Mouse (Mus musculus): ENCODE data around the gene Gnptg. TPM values are rescaled to one million over a fixed set of nuclear protein-coding genes. Genes with fewer than 3 reads are reported as not detected.
"Not testable (repeated sequence)": the region's sequence is repeated elsewhere in the genome, so short reads cannot be mapped to it uniquely, and the experiment has no call there.

Gnptg gene
- total and polyA plus RNA-seq, 2 experiments from 2014 or later: 89.2 to 128 TPM

DNA sequence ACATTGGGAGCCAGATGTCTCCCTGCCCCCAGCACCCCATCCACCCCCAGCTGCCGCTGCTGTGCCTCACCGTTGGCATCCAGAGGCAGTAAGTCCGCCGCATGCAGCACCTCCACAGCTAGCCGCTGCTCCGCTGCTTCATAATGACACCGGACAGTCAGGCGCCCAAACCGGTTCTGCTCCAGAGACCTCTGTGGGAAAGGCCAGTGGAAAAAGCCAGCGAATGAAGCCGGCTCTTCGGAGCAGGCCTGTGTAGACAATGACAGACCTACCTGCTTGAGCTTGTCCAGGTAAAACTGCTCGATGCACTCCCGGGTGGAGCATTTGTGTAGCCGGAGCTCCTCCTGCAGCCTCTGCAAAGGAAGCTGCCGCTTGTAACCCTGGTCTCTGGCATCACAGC is 4.3 kb upstream of the Gnptg start:
- no peak overlapping the region for H3K4me2 ChIP-seq (ENCODE audit: low read depth, low read length)
- ATAC-seq (no peak), DNase-seq (ENCODE audit: low spot score) (no peak)
- WGBS: 87% methylated on average over 16 of the region's 16 CpGs
- H3K4me1 ChIP-seq (ENCODE audit: insufficient read depth, low read length): peaks cover 9% of the 10 kb centered on the region
- no peak overlapping the region for H3K9ac ChIP-seq (replicated peaks; ENCODE audit: low read length)
- H3K36me3 ChIP-seq (ENCODE audit: insufficient read depth, low read length): peaks cover 13% of the 10 kb centered on the region
- H3K9me3 ChIP-seq (ENCODE audit: low read length): no peaks in the 10 kb centered on the region
- no peak overlapping the region for H3K4me3 ChIP-seq (ENCODE audit: low read length)
- H3K27me3 ChIP-seq (ENCODE audit: insufficient read depth, low read length): no peaks in the 10 kb centered on the region
- H3K27ac ChIP-seq: no peak overlapping the region
- TF ChIP-seq CTCF (IDR thresholded peaks at IDR 0.05; ENCODE audit: low read depth): no peak

DNA sequence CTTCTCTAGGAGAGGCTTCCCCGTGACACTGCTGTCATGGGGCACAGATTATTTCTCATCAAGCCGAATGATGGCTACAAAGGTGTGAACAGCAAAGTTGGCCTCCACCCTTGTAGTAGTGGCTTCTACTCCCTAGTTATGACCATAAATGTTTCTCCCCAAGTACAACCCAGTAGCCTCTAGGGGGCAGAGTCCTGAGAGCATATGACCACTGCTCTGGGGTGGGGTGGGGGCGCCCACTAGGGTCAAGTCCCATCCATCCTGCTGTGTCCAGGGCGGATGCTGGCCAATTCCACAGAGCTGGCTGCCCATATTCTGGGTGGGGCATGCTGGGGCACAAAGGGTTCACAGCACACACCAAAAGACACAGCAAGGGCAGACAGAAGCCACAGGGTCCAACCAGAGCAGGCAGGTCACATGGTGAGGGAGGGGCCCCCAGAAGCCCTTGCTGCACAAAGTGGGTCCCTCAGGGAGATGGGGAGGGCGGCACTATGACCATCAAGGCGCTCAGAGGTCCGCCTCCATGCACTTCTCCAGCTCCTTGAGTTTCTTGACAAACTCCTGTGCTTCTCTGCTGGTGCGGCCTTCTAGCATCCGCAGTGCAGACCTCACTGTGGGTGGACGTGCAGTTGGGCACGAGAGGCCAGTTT is 3.3 kb upstream of the Gnptg start:
- Histone ChIP-seq H3K4me2 (ENCODE audit: low read depth, low read length) (no peak overlapping the region), H3K9ac (replicated peaks; ENCODE audit: low read length) (no peak overlapping the region), H3K27me3 (ENCODE audit: insufficient read depth, low read length) (no peaks in the 10 kb centered on the region), H3K4me3 (ENCODE audit: low read length) (no peak overlapping the region), H3K4me1 (ENCODE audit: insufficient read depth, low read length) (peaks cover 12% of the 10 kb centered on the region), H3K9me3 (ENCODE audit: low read length) (no peaks in the 10 kb centered on the region), H3K36me3 (ENCODE audit: insufficient read depth, low read length) (peaks cover 13% of the 10 kb centered on the region), H3K27ac (no peak overlapping the region)
- ATAC-seq (peak; percentile 15; the same call in 1 of the 2 replicates), DNase-seq (ENCODE audit: low spot score) (no peak)
- WGBS: 83% methylated on average over 11 of the region's 11 CpGs
- peak; percentile 42 for TF ChIP-seq CTCF (IDR thresholded peaks at IDR 0.05; ENCODE audit: low read depth)

DNA sequence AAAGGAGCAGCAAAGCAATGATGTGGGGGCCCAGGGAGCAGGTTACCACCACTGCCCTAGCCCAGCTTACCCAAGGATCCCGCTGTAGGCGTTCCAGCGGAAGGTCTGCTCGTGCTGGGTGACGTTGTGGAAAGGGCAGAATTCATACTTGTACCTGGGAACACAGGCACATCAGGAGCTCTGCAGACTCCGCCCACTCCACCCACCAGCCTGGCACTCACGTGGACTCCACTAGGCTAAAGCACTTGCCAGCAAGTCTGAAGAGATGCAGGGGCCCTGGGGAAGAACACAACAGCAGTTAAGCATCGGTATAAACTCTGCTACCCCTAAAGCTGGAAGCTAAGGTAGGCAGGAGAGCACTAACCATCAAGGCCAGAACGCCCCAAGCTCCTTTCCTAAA is 4.3 kb downstream of the Gnptg start:
- H3K9me3 ChIP-seq (ENCODE audit: low read length): no peaks in the 10 kb centered on the region
- H3K4me1 ChIP-seq (ENCODE audit: insufficient read depth, low read length): peaks cover 6% of the 10 kb centered on the region
- DNase-seq (ENCODE audit: low spot score) (no peak), ATAC-seq (no peak)
- H3K4me2 ChIP-seq (ENCODE audit: low read depth, low read length): no peak overlapping the region
- TF ChIP-seq CTCF (IDR thresholded peaks at IDR 0.05; ENCODE audit: low read depth): no peak
- H3K4me3 ChIP-seq (ENCODE audit: low read length): no peak overlapping the region
- WGBS: 86% methylated on average over 9 of the region's 9 CpGs
- peaks cover 26% of the 10 kb centered on the region; the same call in 1 of the 2 replicates for H3K36me3 ChIP-seq (ENCODE audit: insufficient read depth, low read length)
- no peak overlapping the region for H3K9ac ChIP-seq (replicated peaks; ENCODE audit: low read length)
- no peaks in the 10 kb centered on the region for H3K27me3 ChIP-seq (ENCODE audit: insufficient read depth, low read length)
- H3K27ac ChIP-seq: no peak overlapping the region

DNA sequence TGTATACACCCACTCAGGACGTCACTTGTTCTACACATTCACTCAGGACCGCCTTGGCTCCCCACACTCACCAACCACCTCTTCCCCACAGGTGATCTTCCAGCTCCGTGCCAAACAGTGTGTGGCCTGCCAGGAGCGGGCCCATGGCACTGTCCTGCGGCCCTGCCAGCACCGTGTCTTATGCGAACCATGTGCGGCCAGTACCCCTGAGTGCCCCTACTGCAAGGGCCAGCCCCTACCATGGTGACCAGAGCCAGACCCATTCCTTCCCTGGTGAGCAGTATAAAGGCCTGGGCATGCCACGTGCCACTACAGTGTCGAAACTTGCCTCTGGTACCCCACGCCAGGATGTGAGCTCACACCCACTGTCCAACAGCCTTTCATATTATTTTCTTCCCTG is 8.3 kb downstream of the Gnptg start:
- H3K27me3 ChIP-seq (ENCODE audit: insufficient read depth, low read length); H3K4me3 ChIP-seq (ENCODE audit: low read length); H3K9me3 ChIP-seq (ENCODE audit: low read length); H3K4me2 ChIP-seq (ENCODE audit: low read depth, low read length); H3K4me1 ChIP-seq (ENCODE audit: insufficient read depth, low read length); H3K27ac ChIP-seq; DNase-seq (ENCODE audit: low spot score); H3K9ac ChIP-seq (replicated peaks; ENCODE audit: low read length): not testable (repeated sequence)
- ATAC-seq: peak; percentile 78
- WGBS: 90% methylated on average over 6 of the region's 11 CpGs
- H3K36me3 ChIP-seq (ENCODE audit: insufficient read depth, low read length): peaks cover 30% of the 10 kb centered on the region; the same call in 1 of the 2 replicates

DNA sequence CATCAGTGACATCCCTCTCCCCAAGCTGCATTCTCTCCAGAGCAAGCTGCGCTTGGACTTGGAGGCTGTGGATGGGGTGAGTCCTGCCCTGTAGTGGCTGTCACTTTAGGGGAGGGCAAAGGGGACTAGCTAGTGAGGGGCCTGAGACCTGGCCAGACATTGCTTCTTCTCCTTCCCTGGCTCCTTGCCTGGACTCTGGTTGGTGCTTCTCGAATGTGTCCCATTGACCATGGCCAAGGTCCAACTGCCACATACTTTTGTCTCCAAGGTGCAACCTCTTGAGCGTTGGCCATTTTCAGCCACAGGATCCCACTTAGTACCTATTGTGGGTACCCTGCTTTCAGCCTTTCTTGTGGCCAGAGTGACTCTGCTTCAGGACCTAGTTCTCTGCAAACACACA is 9.2 kb downstream of the Gnptg start:
- Histone ChIP-seq H3K9me3 (ENCODE audit: low read length) (no peaks in the 10 kb centered on the region), H3K36me3 (ENCODE audit: insufficient read depth, low read length) (peaks cover 25% of the 10 kb centered on the region; the same call in 1 of the 2 replicates), H3K4me2 (ENCODE audit: low read depth, low read length) (no peak overlapping the region), H3K9ac (replicated peaks; ENCODE audit: low read length) (no peak overlapping the region), H3K4me3 (ENCODE audit: low read length) (no peak overlapping the region), H3K4me1 (ENCODE audit: insufficient read depth, low read length) (no peaks in the 10 kb centered on the region), H3K27me3 (ENCODE audit: insufficient read depth, low read length) (no peaks in the 10 kb centered on the region), H3K27ac (no peak overlapping the region)
- ATAC-seq (no peak), DNase-seq (ENCODE audit: low spot score) (no peak)
- TF ChIP-seq CTCF (IDR thresholded peaks at IDR 0.05; ENCODE audit: low read depth): no peak
- 77% methylated on average over 3 of the region's 3 CpGs for WGBS

DNA sequence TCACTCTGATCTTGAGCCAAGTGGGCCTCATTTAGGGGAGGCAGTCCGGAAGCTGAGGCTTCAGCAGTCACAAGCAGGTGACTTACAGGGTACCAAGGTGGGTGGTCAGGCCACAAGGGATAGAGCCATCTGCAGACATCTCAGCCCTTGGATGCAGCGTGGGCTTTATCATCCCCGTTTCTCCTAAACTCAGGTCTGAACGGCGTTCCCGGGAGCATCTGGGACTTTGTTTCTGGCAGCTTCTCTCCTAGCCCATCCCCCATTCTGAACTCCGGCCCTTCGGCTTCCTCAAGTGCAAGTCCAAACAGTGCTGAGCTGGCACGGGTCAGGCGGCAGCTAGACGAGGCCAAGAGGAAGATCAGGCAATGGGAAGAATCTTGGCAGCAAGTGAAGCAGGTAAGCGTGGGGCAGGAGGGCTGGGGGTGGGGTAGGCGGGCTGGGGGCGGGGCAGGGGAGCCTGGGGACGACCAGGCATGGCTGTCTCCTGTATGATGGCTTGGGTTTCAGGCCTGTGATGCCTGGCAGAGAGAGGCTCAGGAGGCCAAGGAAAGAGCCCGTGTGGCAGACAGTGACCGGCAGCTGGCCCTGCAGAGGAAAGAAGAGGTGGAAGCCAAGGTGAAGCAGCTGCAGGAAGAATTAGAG is 9.8 kb downstream of the Gnptg start:
- DNase-seq (ENCODE audit: low spot score); H3K27me3 ChIP-seq (ENCODE audit: insufficient read depth, low read length); H3K4me2 ChIP-seq (ENCODE audit: low read depth, low read length); H3K4me3 ChIP-seq (ENCODE audit: low read length); H3K9me3 ChIP-seq (ENCODE audit: low read length); H3K4me1 ChIP-seq (ENCODE audit: insufficient read depth, low read length); H3K9ac ChIP-seq (replicated peaks; ENCODE audit: low read length); H3K27ac ChIP-seq: not testable (repeated sequence)
- WGBS: 74% methylated on average over 14 of the region's 17 CpGs
- ATAC-seq: peak; percentile 66
- H3K36me3 ChIP-seq (ENCODE audit: insufficient read depth, low read length): peaks cover 25% of the 10 kb centered on the region; the same call in 1 of the 2 replicates

DNA sequence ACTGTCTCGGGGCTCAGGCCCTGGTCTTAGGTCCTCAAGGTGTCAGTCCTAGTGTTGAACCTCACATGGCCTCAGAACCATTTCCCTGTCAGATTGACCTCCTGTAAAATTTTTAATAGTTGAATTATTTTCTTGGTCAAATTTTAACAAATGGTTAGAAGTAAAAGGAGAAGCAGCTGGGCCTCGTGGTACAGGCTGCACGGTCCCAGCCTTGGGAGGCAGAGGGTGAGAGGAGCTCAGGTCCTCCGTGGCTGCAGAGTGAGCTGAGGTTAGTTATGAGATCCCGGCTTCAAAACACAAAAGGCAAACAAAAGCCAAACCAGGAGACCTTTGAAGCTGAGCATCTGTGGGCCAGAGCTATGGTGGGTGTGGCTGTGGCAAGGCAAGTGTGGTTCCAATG is 11.9 kb downstream of the Gnptg start:
- Histone ChIP-seq H3K27me3 (ENCODE audit: insufficient read depth, low read length) (no peaks in the 10 kb centered on the region), H3K4me2 (ENCODE audit: low read depth, low read length) (no peak overlapping the region), H3K9me3 (ENCODE audit: low read length) (no peaks in the 10 kb centered on the region), H3K9ac (replicated peaks; ENCODE audit: low read length) (no peak overlapping the region), H3K36me3 (ENCODE audit: insufficient read depth, low read length) (peaks cover 19% of the 10 kb centered on the region; the same call in 1 of the 2 replicates), H3K27ac (no peak overlapping the region), H3K4me1 (ENCODE audit: insufficient read depth, low read length) (no peaks in the 10 kb centered on the region), H3K4me3 (ENCODE audit: low read length) (no peak overlapping the region)
- no peak for ATAC-seq
- no peak for DNase-seq (ENCODE audit: low spot score)
- TF ChIP-seq CTCF (IDR thresholded peaks at IDR 0.05; ENCODE audit: low read depth): no peak
- 87% methylated on average over 5 of the region's 5 CpGs for WGBS

All from hindbrain, postnatal 0 days (tissue).